9 mouse cellular contexts compared by ENCODE assay signal in the genomic region with DNA sequence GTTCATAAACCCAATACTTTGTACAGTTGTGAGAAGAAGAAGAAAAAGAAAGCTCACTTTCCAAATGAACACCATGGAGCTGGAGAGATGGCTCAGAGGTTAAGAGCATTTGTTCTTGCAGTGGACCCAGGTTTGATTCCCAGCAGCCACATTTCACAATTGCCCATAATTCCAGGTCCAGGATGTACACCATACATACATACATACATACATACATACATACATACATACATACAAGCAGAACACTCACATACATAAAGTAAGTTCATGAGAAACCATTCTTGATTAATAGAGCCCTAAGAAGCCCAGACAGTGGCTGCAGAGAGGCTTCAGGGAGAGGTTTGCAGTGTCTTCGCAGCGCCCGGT. TPM values are rescaled to one million over a fixed set of nuclear protein-coding genes. Genes with fewer than 3 reads are reported as not detected.
DNase-seq lines count a peak whose midpoint lies in the region; ATAC-seq and TF ChIP-seq lines count a peak whose summit lies in the region.
"Had no signal": no experiment of that assay in that cellular context is flagged by ENCODE, and none has a peak within 500 bp of the region (broad histone marks: within the 10 kb centered on the region; RNA-seq: fewer than 3 reads in every experiment).

No protein-coding gene starts in this region.

- no peaks in the 10 kb centered on the region for H3K9me3 ChIP-seq in embryonic facial prominence, embryonic 13.5 days
- H3K9me3 ChIP-seq in intestine, postnatal 0 days (ENCODE audit: control insufficient read depth) = no peaks in the 10 kb centered on the region
- H3K9me3 ChIP-seq in neural tube, embryonic 14.5 days (ENCODE audit: control insufficient read depth, low read length) = no peaks in the 10 kb centered on the region

- H3K27me3 ChIP-seq in embryonic facial prominence, embryonic 13.5 days = no peaks in the 10 kb centered on the region
- H3K27me3 ChIP-seq in intestine, postnatal 0 days (replicated peaks; ENCODE audit: control insufficient read depth, insufficient read depth, low read length) = no peaks in the 10 kb centered on the region
- no peaks in the 10 kb centered on the region for H3K27me3 ChIP-seq in neural tube, embryonic 14.5 days (ENCODE audit: control insufficient read depth, insufficient read depth, low read length)

- H3K4me1 ChIP-seq in embryonic facial prominence, embryonic 13.5 days = peaks cover 6% of the 10 kb centered on the region; the same call in 1 of the 2 replicates
- H3K4me1 ChIP-seq in intestine, postnatal 0 days (replicated peaks; ENCODE audit: control insufficient read depth, insufficient read depth, low read length) = no peaks in the 10 kb centered on the region
- H3K4me1 ChIP-seq in neural tube, embryonic 14.5 days (ENCODE audit: control insufficient read depth, insufficient read depth, low read length) = no peaks in the 10 kb centered on the region; the same call in 1 of the 2 replicates

- WGBS in embryonic facial prominence, embryonic 13.5 days = 0% methylated on average over 3 of the region's 3 CpGs
- WGBS in intestine, postnatal 0 days = 0% methylated on average over 3 of the region's 3 CpGs
- WGBS in neural tube, embryonic 14.5 days = 4% methylated on average over 3 of the region's 3 CpGs

- TF ChIP-seq CTCF in left cerebral cortex, adult 2 months (IDR thresholded peaks at IDR 0.05) = no peak
- TF ChIP-seq CTCF in intestine, postnatal 0 days (IDR thresholded peaks at IDR 0.05; ENCODE audit: low read depth) = no peak

- H3K9ac ChIP-seq in embryonic facial prominence, embryonic 13.5 days = peak overlapping the region; percentile 87
- H3K9ac ChIP-seq in intestine, postnatal 0 days (ENCODE audit: low read depth, low read length) = peak overlapping the region; percentile 77
- peak overlapping the region; percentile 71 for H3K9ac ChIP-seq in neural tube, embryonic 14.5 days (replicated peaks; ENCODE audit: low read depth, low read length)

- no peaks in the 10 kb centered on the region for H3K36me3 ChIP-seq in embryonic facial prominence, embryonic 13.5 days
- H3K36me3 ChIP-seq in intestine, postnatal 0 days (ENCODE audit: control insufficient read depth, insufficient read depth) = no peaks in the 10 kb centered on the region
- no peaks in the 10 kb centered on the region for H3K36me3 ChIP-seq in neural tube, embryonic 14.5 days (ENCODE audit: control insufficient read depth, insufficient read depth, low read length)

- no peak; the same call in 1 of the 2 replicates for ATAC-seq in embryonic facial prominence, embryonic 13.5 days (ENCODE audit: insufficient number of reproducible peaks, insufficient read depth, low FRiP score, low TSS enrichment, low read depth)
- ATAC-seq in intestine, postnatal 0 days = peak; percentile 17; the same call in 1 of the 2 replicates
- ATAC-seq in neural tube, embryonic 14.5 days (ENCODE audit: low read depth) = no peak; the same call in none of the 2 replicates
- no peak for ATAC-seq in monocyte, adult 5-6 weeks (replicated peaks; ENCODE audit: insufficient number of reproducible peaks, low FRiP score, low TSS enrichment, poor library complexity, severe bottlenecking)

- peak overlapping the region; percentile 97 for H3K27ac ChIP-seq in left cerebral cortex, adult 2 months
- H3K27ac ChIP-seq in embryonic facial prominence, embryonic 13.5 days = peak overlapping the region; percentile 85
- H3K27ac ChIP-seq in intestine, postnatal 0 days (ENCODE audit: low read depth, low read length) = peak overlapping the region; percentile 37
- peak overlapping the region; percentile 71 for H3K27ac ChIP-seq in neural tube, embryonic 14.5 days (ENCODE audit: low read depth, low read length)

- DNase-seq in left cerebral cortex, adult 2 months (ENCODE audit: extremely low spot score in 1 of 2, low spot score in 2 of 2) = no peak
- DNase-seq in left cerebral cortex, postnatal 4 days = no peak
- no peak for DNase-seq in spleen, adult 18-20 months
- DNase-seq in thymus, postnatal 25 days = no peak

- intact Hi-C loops in left cerebral cortex, adult 2 months (cut with DNase I) = loop anchor here (2.0 to 5.0 kb wide), 2 partner anchors 44 to 55 kb away; a partner anchor contains a TSS
- intact Hi-C loops in left cerebral cortex, postnatal 4 days (cut with DNase I) = no loop called here

- peak overlapping the region; percentile 61 for H3K4me3 ChIP-seq in left cerebral cortex, adult 2 months
- peak overlapping the region; percentile 74 for H3K4me3 ChIP-seq in embryonic facial prominence, embryonic 13.5 days
- H3K4me3 ChIP-seq in intestine, postnatal 0 days (ENCODE audit: low read depth, low read length) = peak overlapping the region; percentile 76
- H3K4me3 ChIP-seq in neural tube, embryonic 14.5 days (ENCODE audit: low read depth, low read length) = peak overlapping the region; percentile 64

- peak overlapping the region; percentile 69 for H3K4me2 ChIP-seq in embryonic facial prominence, embryonic 13.5 days
- H3K4me2 ChIP-seq in intestine, postnatal 0 days (replicated peaks; ENCODE audit: low read depth) = peak overlapping the region; percentile 92
- H3K4me2 ChIP-seq in neural tube, embryonic 14.5 days (ENCODE audit: low read depth, low read length) = peak overlapping the region; percentile 60

RNA-seq across cellular contexts. Expression of a gene that starts 0.4 kb away (rescaled TPM):
- 10 to 100 TPM; 20.4 to 22.5 TPM for total RNA-seq in left cerebral cortex, adult 2 months (2021)
- total RNA-seq in left cerebral cortex, postnatal 4 days (2021) = 10 to 100 TPM; 13.1 to 16.1 TPM
- polyA plus RNA-seq in embryonic facial prominence, embryonic 13.5 days (2015; fragmentation: Nextera tagmentation; extraction: Ambion mirVana) = 10.5 and 12.4 TPM in 2 replicates
- 8.1 and 8.3 TPM in 2 replicates for polyA plus RNA-seq in intestine, postnatal 0 days (2015; fragmentation: Nextera tagmentation; extraction: Ambion mirVana)
- 13.7 and 20.1 TPM in 2 replicates for polyA plus RNA-seq in neural tube, embryonic 14.5 days (2014; fragmentation: Nextera tagmentation; extraction: Ambion mirVana)
- total RNA-seq in monocyte, adult 5-6 weeks (2017) = 6.5 to 8.6 TPM (median 6.7 TPM) in 3 replicates

RNA-seq across cellular contexts. Expression of a gene that starts 13.4 kb away (rescaled TPM):
- total RNA-seq in left cerebral cortex, adult 2 months (2021) = under 1 TPM; 0.40 to 0.66 TPM
- total RNA-seq in left cerebral cortex, postnatal 4 days (2021) = 1 to 10 TPM; 2.4 to 2.7 TPM
- polyA plus RNA-seq in embryonic facial prominence, embryonic 13.5 days (2015; fragmentation: Nextera tagmentation; extraction: Ambion mirVana) = 25.5 and 29.5 TPM in 2 replicates
- polyA plus RNA-seq in intestine, postnatal 0 days (2015; fragmentation: Nextera tagmentation; extraction: Ambion mirVana) = 5.4 and 6.7 TPM in 2 replicates
- polyA plus RNA-seq in neural tube, embryonic 14.5 days (2014; fragmentation: Nextera tagmentation; extraction: Ambion mirVana) = 3.4 and 5.4 TPM in 2 replicates
- total RNA-seq in monocyte, adult 5-6 weeks (2017) = 8.3 to 9.7 TPM (median 9.3 TPM) in 3 replicates

RNA-seq across cellular contexts. Expression of a gene that starts 37.3 kb away (rescaled TPM):
- 1 to 10 TPM; 3.1 to 4.5 TPM for total RNA-seq in left cerebral cortex, adult 2 months (2021)
- total RNA-seq in left cerebral cortex, postnatal 4 days (2021) = 1 to 10 TPM; 4.4 to 7.0 TPM
- 26.1 and 33.9 TPM in 2 replicates for polyA plus RNA-seq in embryonic facial prominence, embryonic 13.5 days (2015; fragmentation: Nextera tagmentation; extraction: Ambion mirVana)
- polyA plus RNA-seq in intestine, postnatal 0 days (2015; fragmentation: Nextera tagmentation; extraction: Ambion mirVana) = 9.1 and 9.5 TPM in 2 replicates
- 9.0 and 9.1 TPM in 2 replicates for polyA plus RNA-seq in neural tube, embryonic 14.5 days (2014; fragmentation: Nextera tagmentation; extraction: Ambion mirVana)
- total RNA-seq in monocyte, adult 5-6 weeks (2017) = 2.1 to 14.9 TPM (median 6.3 TPM) in 3 replicates
- polyA plus RNA-seq: adrenal gland, adult 2 months had no signal

RNA-seq across cellular contexts. Expression of a gene that starts 43.2 kb away (rescaled TPM):
- total RNA-seq in left cerebral cortex, adult 2 months (2021) = 1 to 10 TPM; 1.7 TPM
- 1 to 10 TPM; 2.5 to 2.6 TPM for total RNA-seq in left cerebral cortex, postnatal 4 days (2021)
- polyA plus RNA-seq in embryonic facial prominence, embryonic 13.5 days (2015; fragmentation: Nextera tagmentation; extraction: Ambion mirVana) = 12.0 and 14.4 TPM in 2 replicates
- polyA plus RNA-seq in intestine, postnatal 0 days (2015; fragmentation: Nextera tagmentation; extraction: Ambion mirVana) = 2.9 and 3.4 TPM in 2 replicates
- polyA plus RNA-seq in neural tube, embryonic 14.5 days (2014; fragmentation: Nextera tagmentation; extraction: Ambion mirVana) = 6.8 and 7.3 TPM in 2 replicates
- 1.3 to 3.4 TPM (median 1.7 TPM) in 3 replicates for total RNA-seq in monocyte, adult 5-6 weeks (2017)

RNA-seq across cellular contexts. Expression of a gene that starts 44.5 kb away (rescaled TPM):
- total RNA-seq in left cerebral cortex, adult 2 months (2021) = 1 to 10 TPM; 4.8 to 6.1 TPM
- 1 to 10 TPM; 6.1 to 7.4 TPM for total RNA-seq in left cerebral cortex, postnatal 4 days (2021)
- polyA plus RNA-seq in embryonic facial prominence, embryonic 13.5 days (2015; fragmentation: Nextera tagmentation; extraction: Ambion mirVana) = 33.8 and 40.4 TPM in 2 replicates
- polyA plus RNA-seq in intestine, postnatal 0 days (2015; fragmentation: Nextera tagmentation; extraction: Ambion mirVana) = 9.9 and 10.2 TPM in 2 replicates
- 9.9 and 11.8 TPM in 2 replicates for polyA plus RNA-seq in neural tube, embryonic 14.5 days (2014; fragmentation: Nextera tagmentation; extraction: Ambion mirVana)
- total RNA-seq in monocyte, adult 5-6 weeks (2017) = 9.2 to 15.1 TPM (median 9.6 TPM) in 3 replicates

Comparison
In these comparisons a context has a peak if more than half of its experiments do, and no peak if none do; other contexts are left out.
1. H3K27ac ChIP-seq: peak in every context shown above with its lines; median percentile 97 in left cerebral cortex, adult 2 months; 85 in embryonic facial prominence, embryonic 13.5 days; 71 in neural tube, embryonic 14.5 days; 37 in intestine, postnatal 0 days.